Mouse (Mus musculus) retina, embryonic 14.5 days (tissue): Measurements from ENCODE around the gene Arhgap18.

Experiments used
- DNase-seq: peaks from one replicate; pipeline ENCODE4 v3.0.0-alpha.2; 2015; ENCODE audit warnings: low spot score

The Arhgap18 gene

GRCm38 (mm10) chr10:26752929-26753567, at the start of gene Arhgap18:
Arhgap18 (plus strand) TSS chr10:26753421.
- DNase-seq = no peak

- no peak for DNase-seq
Measured at GRCm38 (mm10) chr10:26710458-26711011, 42.7 kb upstream of the Arhgap18 start.

- DNase-seq = peak; percentile 79
Measured at GRCm38 (mm10) chr10:26711068-26711467, 42.2 kb upstream of the Arhgap18 start.

GRCm38 (mm10) chr10:26713986-26714385, 39.2 kb upstream of the Arhgap18 start:
- no peak for DNase-seq

- DNase-seq = no peak
Measured at GRCm38 (mm10) chr10:26724704-26725103, 28.5 kb upstream of the Arhgap18 start.

GRCm38 (mm10) chr10:26725255-26725654, 28.0 kb upstream of the Arhgap18 start:
- no peak for DNase-seq

- DNase-seq = no peak
Measured at GRCm38 (mm10) chr10:26750827-26751226, 2.4 kb upstream of the Arhgap18 start.

- DNase-seq = peak; percentile 75
Measured at GRCm38 (mm10) chr10:26752064-26752928, 925 bp upstream of the Arhgap18 start.

- no peak for DNase-seq
Measured at GRCm38 (mm10) chr10:26754006-26754405, 785 bp downstream of the Arhgap18 start.

- DNase-seq = no peak
Measured at GRCm38 (mm10) chr10:26757231-26757630, 4.0 kb downstream of the Arhgap18 start.

GRCm38 (mm10) chr10:26759469-26759868, 6.2 kb downstream of the Arhgap18 start:
- DNase-seq = no peak

GRCm38 (mm10) chr10:26761103-26761502, 7.9 kb downstream of the Arhgap18 start:
- no peak for DNase-seq

GRCm38 (mm10) chr10:26761991-26762903, 9.0 kb downstream of the Arhgap18 start:
- DNase-seq = no peak

GRCm38 (mm10) chr10:26767196-26767595, 14.0 kb downstream of the Arhgap18 start:
- no peak for DNase-seq

- no peak for DNase-seq
Measured at GRCm38 (mm10) chr10:26768943-26769342, 15.7 kb downstream of the Arhgap18 start.

- no peak for DNase-seq
Measured at GRCm38 (mm10) chr10:26770035-26770434, 16.8 kb downstream of the Arhgap18 start.

- peak; percentile 86 for DNase-seq
Measured at GRCm38 (mm10) chr10:26771938-26772623, 18.9 kb downstream of the Arhgap18 start.

- peak; percentile 57 for DNase-seq
Measured at GRCm38 (mm10) chr10:26772624-26773540, 19.7 kb downstream of the Arhgap18 start.

GRCm38 (mm10) chr10:26773541-26773940, 20.3 kb downstream of the Arhgap18 start:
- no peak for DNase-seq

GRCm38 (mm10) chr10:26774266-26774665, 21.0 kb downstream of the Arhgap18 start:
- no peak for DNase-seq
